Mouse (Mus musculus) adrenal gland, adult 2 months (tissue): ENCODE data around the gene Calr. TPM values are rescaled to one million over a fixed set of nuclear protein-coding genes. Genes with fewer than 3 reads are reported as not detected.
"Not testable (repeated sequence)": the region's sequence is repeated elsewhere in the genome, so short reads cannot be mapped to it uniquely, and the experiment has no call there.

Experiments used
- DNase-seq: peaks from one replicate; pipeline ENCODE4 v3.0.0; 2021
- polyA plus RNA-seq: library from polyadenylated mRNA; depleted of rRNA; stranded (reverse); fragments of >200 nt; gene quantifications from 2 replicates; pipeline ENCODE4 v1.2.3, GENCODE M21; 2012
- total RNA-seq, 2 experiments: library from RNA; stranded (reverse); gene quantifications; 2 replicates each; pipeline ENCODE4 v1.2.3; 2021

Gene Calr
- total and polyA plus RNA-seq, 3 experiments: 91.2 to 730 (median 684) TPM

GRCm38 (mm10) chr8:84844397-84845070, 2.2 kb downstream of the Calr start:
- no peak for DNase-seq

GRCm38 (mm10) chr8:84841514-84841913, 5.2 kb downstream of the Calr start:
- no peak for DNase-seq

- DNase-seq: peak; percentile 94
Observed at GRCm38 (mm10) chr8:84840248-84840999, 6.3 kb downstream of the Calr start, which contains the start of gene Rad23a. Gene Rad23a, minus strand, starts transcription at chr8:84840665.

- DNase-seq: no peak
Observed at GRCm38 (mm10) chr8:84839875-84840247, 6.9 kb downstream of the Calr start.

GRCm38 (mm10) chr8:84839411-84839810, 7.3 kb downstream of the Calr start:
- DNase-seq: no peak

- DNase-seq: no peak
Observed at GRCm38 (mm10) chr8:84838513-84838912, 8.2 kb downstream of the Calr start.

- DNase-seq: no peak
Observed at GRCm38 (mm10) chr8:84837912-84838470, 8.7 kb downstream of the Calr start.

- no peak for DNase-seq
Observed at GRCm38 (mm10) chr8:84837149-84837911, 9.4 kb downstream of the Calr start.

GRCm38 (mm10) chr8:84834866-84835855, 11.6 kb downstream of the Calr start:
- peak; percentile 84 for DNase-seq

GRCm38 (mm10) chr8:84834002-84834865, 12.5 kb downstream of the Calr start:
- DNase-seq: no peak

GRCm38 (mm10) chr8:84832759-84833742, 13.7 kb downstream of the Calr start:
- DNase-seq: no peak

GRCm38 (mm10) chr8:84832034-84832717, 14.6 kb downstream of the Calr start:
- DNase-seq: peak; percentile 91

- peak; percentile 72 for DNase-seq
Observed at GRCm38 (mm10) chr8:84831490-84831889, 15.2 kb downstream of the Calr start, which contains the start of gene Gadd45gip1. Gene Gadd45gip1, plus strand, starts transcription at chr8:84831522.

- DNase-seq: not testable (repeated sequence)
Observed at GRCm38 (mm10) chr8:84826518-84826917, 20.2 kb downstream of the Calr start.

- DNase-seq: no peak
Observed at GRCm38 (mm10) chr8:84825636-84826035, 21.1 kb downstream of the Calr start.

GRCm38 (mm10) chr8:84823653-84824052, 23.1 kb downstream of the Calr start:
- DNase-seq: peak; percentile 61

GRCm38 (mm10) chr8:84822723-84823122, 24.0 kb downstream of the Calr start, which contains the start of gene Dand5:
Gene Dand5, minus strand, starts transcription at chr8:84822823.
- no peak for DNase-seq

GRCm38 (mm10) chr8:84816117-84816516, 30.6 kb downstream of the Calr start:
- no peak for DNase-seq
